Mouse (Mus musculus): ENCODE measurements around the gene Tnni3. TPM values are rescaled to one million over a fixed set of nuclear protein-coding genes. Genes with fewer than 3 reads are reported as not detected.

Tnni3 gene
- polyA plus RNA-seq, 2 experiments: 2.8 to 10.6 TPM

GRCm38 (mm10) chr7:4527302-4527689, 3.3 kb upstream of the Tnni3 start:
- no peak for ATAC-seq (ENCODE audit: low FRiP score, low read depth)
- H3K4me3 ChIP-seq (replicated peaks; ENCODE audit: low read length): peak overlapping the region; percentile 37; the same call in 1 of the 2 replicates
- WGBS: 44% methylated on average over 18 of the region's 18 CpGs

GRCm38 (mm10) chr7:4526341-4527301, 2.6 kb upstream of the Tnni3 start:
- Histone ChIP-seq H3K9ac (ENCODE audit: low read depth, low read length, severe bottlenecking) (peak overlapping the region; percentile 56), H3K4me1 (ENCODE audit: control insufficient read depth, insufficient read depth, low read length) (peaks cover 8% of the 10 kb centered on the region), H3K4me2 (replicated peaks; ENCODE audit: low read depth, low read length, severe bottlenecking) (peak overlapping the region; percentile 66), H3K36me3 (ENCODE audit: control insufficient read depth, insufficient read depth, low read length) (no peaks in the 10 kb centered on the region), H3K27me3 (ENCODE audit: control insufficient read depth, insufficient read depth, low read length) (no peaks in the 10 kb centered on the region), H3K4me3 (replicated peaks; ENCODE audit: low read length) (peak overlapping the region; percentile 37), H3K27ac (replicated peaks; ENCODE audit: low read depth, low read length) (peak overlapping the region; percentile 72), H3K9me3 (ENCODE audit: control insufficient read depth, low read length) (no peaks in the 10 kb centered on the region)
- ATAC-seq (ENCODE audit: low FRiP score, low read depth) (peak; percentile 97), DNase-seq (ENCODE audit: low spot score) (peak; percentile 94)
- 25% methylated on average over 40 of the region's 40 CpGs for WGBS
- TF ChIP-seq POLR2A (IDR thresholded peaks at IDR 0.05; ENCODE audit: borderline replicate concordance, extremely low read depth, insufficient read depth, insufficient read length): no peak

More at GRCm38 (mm10) chr7:4527302-4527689, 3.3 kb upstream of the Tnni3 start:
- DNase-seq (ENCODE audit: low spot score): no peak
- H3K4me2 ChIP-seq (replicated peaks; ENCODE audit: low read depth, low read length, severe bottlenecking): peak overlapping the region; percentile 66
- peaks cover 8% of the 10 kb centered on the region for H3K4me1 ChIP-seq (ENCODE audit: control insufficient read depth, insufficient read depth, low read length)
- H3K9me3 ChIP-seq (ENCODE audit: control insufficient read depth, low read length): no peaks in the 10 kb centered on the region
- H3K27ac ChIP-seq (replicated peaks; ENCODE audit: low read depth, low read length): no peak overlapping the region
- H3K27me3 ChIP-seq (ENCODE audit: control insufficient read depth, insufficient read depth, low read length): no peaks in the 10 kb centered on the region
- no peak for TF ChIP-seq POLR2A (IDR thresholded peaks at IDR 0.05; ENCODE audit: borderline replicate concordance, extremely low read depth, insufficient read depth, insufficient read length)
- H3K9ac ChIP-seq (ENCODE audit: low read depth, low read length, severe bottlenecking): no peak overlapping the region; the same call in 1 of the 2 replicates
- no peaks in the 10 kb centered on the region for H3K36me3 ChIP-seq (ENCODE audit: control insufficient read depth, insufficient read depth, low read length)

- TF ChIP-seq POLR2A (IDR thresholded peaks at IDR 0.05; ENCODE audit: borderline replicate concordance, extremely low read depth, insufficient read depth, insufficient read length): no peak
- DNase-seq (ENCODE audit: low spot score): no peak
- Histone ChIP-seq H3K4me2 (replicated peaks; ENCODE audit: low read depth, low read length, severe bottlenecking) (no peak overlapping the region), H3K27me3 (ENCODE audit: control insufficient read depth, insufficient read depth, low read length) (no peaks in the 10 kb centered on the region), H3K36me3 (ENCODE audit: control insufficient read depth, insufficient read depth, low read length) (no peaks in the 10 kb centered on the region), H3K27ac (replicated peaks; ENCODE audit: low read depth, low read length) (no peak overlapping the region), H3K9ac (ENCODE audit: low read depth, low read length, severe bottlenecking) (no peak overlapping the region), H3K4me3 (replicated peaks; ENCODE audit: low read length) (no peak overlapping the region), H3K4me1 (ENCODE audit: control insufficient read depth, insufficient read depth, low read length) (peaks cover 14% of the 10 kb centered on the region), H3K9me3 (ENCODE audit: control insufficient read depth, low read length) (no peaks in the 10 kb centered on the region)
- no peak for ATAC-seq (ENCODE audit: low FRiP score, low read depth)
- WGBS: 90% methylated on average over 33 of the region's 33 CpGs
Observed at GRCm38 (mm10) chr7:4523205-4524130, 561 bp downstream of the Tnni3 start.

- H3K36me3 ChIP-seq (ENCODE audit: control insufficient read depth, insufficient read depth, low read length): no peaks in the 10 kb centered on the region
- H3K27ac ChIP-seq (replicated peaks; ENCODE audit: low read depth, low read length): no peak overlapping the region
- no peaks in the 10 kb centered on the region for H3K9me3 ChIP-seq (ENCODE audit: control insufficient read depth, low read length)
- H3K4me1 ChIP-seq (ENCODE audit: control insufficient read depth, insufficient read depth, low read length): peaks cover 13% of the 10 kb centered on the region
- H3K4me3 ChIP-seq (replicated peaks; ENCODE audit: low read length): no peak overlapping the region
- H3K27me3 ChIP-seq (ENCODE audit: control insufficient read depth, insufficient read depth, low read length): no peaks in the 10 kb centered on the region
- no peak for TF ChIP-seq POLR2A (IDR thresholded peaks at IDR 0.05; ENCODE audit: borderline replicate concordance, extremely low read depth, insufficient read depth, insufficient read length)
- 80% methylated on average over 5 of the region's 6 CpGs for WGBS
- DNase-seq (ENCODE audit: low spot score): no peak
- H3K4me2 ChIP-seq (replicated peaks; ENCODE audit: low read depth, low read length, severe bottlenecking): no peak overlapping the region
- H3K9ac ChIP-seq (ENCODE audit: low read depth, low read length, severe bottlenecking): no peak overlapping the region
- no peak for ATAC-seq (ENCODE audit: low FRiP score, low read depth)
Observed at GRCm38 (mm10) chr7:4522292-4522691, 1.7 kb downstream of the Tnni3 start.

Measured in limb, embryonic 14.5 days (tissue).